Mouse (Mus musculus) R1 (cell line): ENCODE data around the gene Bmx.

Experiments used
- DNase-seq: peaks from one replicate; pipeline ENCODE4 v3.0.0-alpha.2; 2018; ENCODE audit warnings: low read depth, low spot score

Bmx gene

GRCm38 (mm10) chrX:164175780-164176179 lies 82.2 kb downstream of the Bmx start:
- no peak for DNase-seq

- no peak for DNase-seq
Measured at GRCm38 (mm10) chrX:164175311-164175710, 82.7 kb downstream of the Bmx start.

DNA sequence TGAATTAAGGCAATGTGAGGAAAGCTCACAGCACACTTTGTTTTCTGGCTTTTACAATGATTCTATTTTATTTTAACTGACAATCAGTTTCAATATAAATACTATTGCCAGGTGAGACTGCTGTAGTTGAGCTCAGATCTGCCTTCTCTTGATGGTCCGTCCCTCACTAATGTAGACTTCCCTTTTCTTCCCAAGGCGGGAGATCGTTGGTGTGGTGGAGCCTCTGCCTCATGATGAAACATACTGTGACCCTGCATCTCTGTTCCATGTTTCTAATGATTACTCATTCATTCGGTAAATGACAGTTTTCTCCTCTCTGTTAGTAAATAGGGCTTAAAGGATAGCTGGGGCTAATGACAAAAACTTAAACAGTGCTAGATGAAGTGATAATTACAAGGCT lies 84.1 kb downstream of the Bmx start:
- DNase-seq = no peak

DNA sequence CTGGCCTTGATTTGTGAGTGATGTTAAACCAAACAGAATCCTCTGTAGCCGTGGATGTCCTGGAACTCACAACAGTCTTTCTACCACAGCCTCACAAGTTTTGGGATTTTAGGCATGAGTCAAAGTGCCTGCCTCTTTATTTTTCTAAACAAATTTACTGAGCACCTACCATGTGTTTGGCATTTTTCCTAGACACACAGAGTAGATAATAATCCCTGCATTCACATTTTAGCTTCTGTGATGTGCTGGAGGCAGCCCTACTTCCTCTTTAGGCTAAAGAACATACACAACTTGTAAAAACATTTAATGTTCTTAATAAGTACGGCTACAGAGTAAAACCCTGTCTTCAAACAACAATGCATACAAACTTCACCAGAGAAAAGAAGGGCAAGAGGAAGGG lies 87.0 kb downstream of the Bmx start:
- no peak for DNase-seq

GRCm38 (mm10) chrX:164164681-164165080 lies 93.3 kb downstream of the Bmx start:
- DNase-seq = no peak

- no peak for DNase-seq
Measured at GRCm38 (mm10) chrX:164154594-164154993, 103.4 kb downstream of the Bmx start.

- no peak for DNase-seq
Measured at GRCm38 (mm10) chrX:164153606-164154005, 104.4 kb downstream of the Bmx start.

GRCm38 (mm10) chrX:164152703-164153102 lies 105.3 kb downstream of the Bmx start:
- no peak for DNase-seq

GRCm38 (mm10) chrX:164145463-164146250 lies 112.3 kb downstream of the Bmx start:
- DNase-seq = no peak
